Mouse (Mus musculus): ENCODE measurements around the gene Dtl. TPM values are rescaled to one million over a fixed set of nuclear protein-coding genes. Genes with fewer than 3 reads are reported as not detected.

Gene Dtl
- polyA plus RNA-seq, 1 experiment from 2014 or later = 53.4 TPM

- Histone ChIP-seq H3K9me3 (ENCODE audit: control insufficient read depth, low read length) (no peaks in the 10 kb centered on the region), H3K27ac (ENCODE audit: low read depth, low read length) (no peak overlapping the region), H3K27me3 (ENCODE audit: control insufficient read depth, insufficient read depth, low read length) (no peaks in the 10 kb centered on the region), H3K4me2 (replicated peaks; ENCODE audit: low read depth, low read length) (no peak overlapping the region), H3K4me1 (replicated peaks; ENCODE audit: control insufficient read depth, insufficient read depth, low read length) (no peaks in the 10 kb centered on the region), H3K9ac (ENCODE audit: low read depth, low read length) (no peak overlapping the region), H3K4me3 (ENCODE audit: low read depth, low read length) (no peak overlapping the region), H3K36me3 (ENCODE audit: control insufficient read depth, insufficient read depth, low read length) (0 out of 2 replicates have a peak, but pooled peaks cover 4% of the 10 kb centered on the region)
- no peak for ATAC-seq (ENCODE audit: low FRiP score)
- 92% methylated on average over 9 of the region's 9 CpGs for WGBS
- no peak for DNase-seq (ENCODE audit: low spot score)
Observed at GRCm38 (mm10) chr1:191541014-191541413, 34.3 kb downstream of the Dtl start.

GRCm38 (mm10) chr1:191540300-191540699 lies 35.0 kb downstream of the Dtl start:
- Histone ChIP-seq H3K36me3 (ENCODE audit: control insufficient read depth, insufficient read depth, low read length) (0 out of 2 replicates have a peak, but pooled peaks cover 4% of the 10 kb centered on the region), H3K4me2 (replicated peaks; ENCODE audit: low read depth, low read length) (no peak overlapping the region), H3K27ac (ENCODE audit: low read depth, low read length) (no peak overlapping the region), H3K9ac (ENCODE audit: low read depth, low read length) (no peak overlapping the region), H3K27me3 (ENCODE audit: control insufficient read depth, insufficient read depth, low read length) (no peaks in the 10 kb centered on the region), H3K9me3 (ENCODE audit: control insufficient read depth, low read length) (no peaks in the 10 kb centered on the region), H3K4me1 (replicated peaks; ENCODE audit: control insufficient read depth, insufficient read depth, low read length) (no peaks in the 10 kb centered on the region), H3K4me3 (ENCODE audit: low read depth, low read length) (no peak overlapping the region)
- WGBS = 93% methylated on average over 2 of the region's 2 CpGs
- DNase-seq (ENCODE audit: low spot score) (no peak), ATAC-seq (ENCODE audit: low FRiP score) (no peak)

- no peak overlapping the region for H3K4me3 ChIP-seq (ENCODE audit: low read depth, low read length)
- no peaks in the 10 kb centered on the region for H3K27me3 ChIP-seq (ENCODE audit: control insufficient read depth, insufficient read depth, low read length)
- H3K9ac ChIP-seq (ENCODE audit: low read depth, low read length) = no peak overlapping the region
- no peaks in the 10 kb centered on the region for H3K36me3 ChIP-seq (ENCODE audit: control insufficient read depth, insufficient read depth, low read length)
- DNase-seq (ENCODE audit: low spot score) (no peak), ATAC-seq (ENCODE audit: low FRiP score) (no peak)
- H3K4me1 ChIP-seq (replicated peaks; ENCODE audit: control insufficient read depth, insufficient read depth, low read length) = no peaks in the 10 kb centered on the region
- WGBS = 64% methylated on average over 2 of the region's 2 CpGs
- H3K27ac ChIP-seq (ENCODE audit: low read depth, low read length) = no peak overlapping the region
- H3K9me3 ChIP-seq (ENCODE audit: control insufficient read depth, low read length) = no peaks in the 10 kb centered on the region
- no peak overlapping the region for H3K4me2 ChIP-seq (replicated peaks; ENCODE audit: low read depth, low read length)
Observed at GRCm38 (mm10) chr1:191534896-191535295, 40.4 kb downstream of the Dtl start.

GRCm38 (mm10) chr1:191531023-191531422 lies 44.3 kb downstream of the Dtl start:
- no peaks in the 10 kb centered on the region for H3K4me1 ChIP-seq (replicated peaks; ENCODE audit: control insufficient read depth, insufficient read depth, low read length)
- WGBS = 50% methylated on average over 1 of the region's 1 CpGs
- no peaks in the 10 kb centered on the region for H3K36me3 ChIP-seq (ENCODE audit: control insufficient read depth, insufficient read depth, low read length)
- no peaks in the 10 kb centered on the region for H3K9me3 ChIP-seq (ENCODE audit: control insufficient read depth, low read length)
- DNase-seq (ENCODE audit: low spot score) (no peak), ATAC-seq (ENCODE audit: low FRiP score) (no peak)
- no peak overlapping the region for H3K27ac ChIP-seq (ENCODE audit: low read depth, low read length)
- H3K4me3 ChIP-seq (ENCODE audit: low read depth, low read length) = no peak overlapping the region
- H3K9ac ChIP-seq (ENCODE audit: low read depth, low read length) = no peak overlapping the region
- H3K27me3 ChIP-seq (ENCODE audit: control insufficient read depth, insufficient read depth, low read length) = no peaks in the 10 kb centered on the region
- no peak overlapping the region for H3K4me2 ChIP-seq (replicated peaks; ENCODE audit: low read depth, low read length)

- Histone ChIP-seq H3K4me1 (replicated peaks; ENCODE audit: control insufficient read depth, insufficient read depth, low read length) (no peaks in the 10 kb centered on the region), H3K4me2 (replicated peaks; ENCODE audit: low read depth, low read length) (no peak overlapping the region), H3K27ac (ENCODE audit: low read depth, low read length) (no peak overlapping the region), H3K9me3 (ENCODE audit: control insufficient read depth, low read length) (no peaks in the 10 kb centered on the region), H3K9ac (ENCODE audit: low read depth, low read length) (no peak overlapping the region), H3K27me3 (ENCODE audit: control insufficient read depth, insufficient read depth, low read length) (no peaks in the 10 kb centered on the region), H3K36me3 (ENCODE audit: control insufficient read depth, insufficient read depth, low read length) (no peaks in the 10 kb centered on the region), H3K4me3 (ENCODE audit: low read depth, low read length) (no peak overlapping the region)
- DNase-seq (ENCODE audit: low spot score) (no peak), ATAC-seq (ENCODE audit: low FRiP score) (no peak)
- 86% methylated on average over 2 of the region's 2 CpGs for WGBS
Observed at GRCm38 (mm10) chr1:191529406-191529805, 45.9 kb downstream of the Dtl start.

- no peaks in the 10 kb centered on the region for H3K27me3 ChIP-seq (ENCODE audit: control insufficient read depth, insufficient read depth, low read length)
- no peak overlapping the region for H3K27ac ChIP-seq (ENCODE audit: low read depth, low read length)
- DNase-seq (ENCODE audit: low spot score) (no peak), ATAC-seq (ENCODE audit: low FRiP score) (no peak)
- 85% methylated on average over 4 of the region's 4 CpGs for WGBS
- no peaks in the 10 kb centered on the region for H3K4me1 ChIP-seq (replicated peaks; ENCODE audit: control insufficient read depth, insufficient read depth, low read length)
- no peak overlapping the region for H3K4me3 ChIP-seq (ENCODE audit: low read depth, low read length)
- H3K9me3 ChIP-seq (ENCODE audit: control insufficient read depth, low read length) = no peaks in the 10 kb centered on the region
- no peak overlapping the region for H3K9ac ChIP-seq (ENCODE audit: low read depth, low read length)
- no peak overlapping the region for H3K4me2 ChIP-seq (replicated peaks; ENCODE audit: low read depth, low read length)
- H3K36me3 ChIP-seq (ENCODE audit: control insufficient read depth, insufficient read depth, low read length) = no peaks in the 10 kb centered on the region
Observed at GRCm38 (mm10) chr1:191527921-191528612, 47.3 kb downstream of the Dtl start.

- ATAC-seq (ENCODE audit: low FRiP score) = no peak
- no peak for DNase-seq (ENCODE audit: low spot score)
- no peak overlapping the region for H3K9ac ChIP-seq (ENCODE audit: low read depth, low read length)
- no peak overlapping the region for H3K4me3 ChIP-seq (ENCODE audit: low read depth, low read length)
- H3K4me2 ChIP-seq (replicated peaks; ENCODE audit: low read depth, low read length) = no peak overlapping the region
- H3K36me3 ChIP-seq (ENCODE audit: control insufficient read depth, insufficient read depth, low read length) = no peaks in the 10 kb centered on the region
- no peaks in the 10 kb centered on the region for H3K27me3 ChIP-seq (ENCODE audit: control insufficient read depth, insufficient read depth, low read length)
- H3K9me3 ChIP-seq (ENCODE audit: control insufficient read depth, low read length) = no peaks in the 10 kb centered on the region
- WGBS = 91% methylated on average over 3 of the region's 3 CpGs
- no peak overlapping the region for H3K27ac ChIP-seq (ENCODE audit: low read depth, low read length)
- no peaks in the 10 kb centered on the region for H3K4me1 ChIP-seq (replicated peaks; ENCODE audit: control insufficient read depth, insufficient read depth, low read length)
Observed at GRCm38 (mm10) chr1:191527089-191527488, 48.3 kb downstream of the Dtl start.

- ATAC-seq (ENCODE audit: low FRiP score) = no peak
- Histone ChIP-seq H3K36me3 (ENCODE audit: control insufficient read depth, insufficient read depth, low read length) (no peaks in the 10 kb centered on the region), H3K27me3 (ENCODE audit: control insufficient read depth, insufficient read depth, low read length) (no peaks in the 10 kb centered on the region), H3K9ac (ENCODE audit: low read depth, low read length) (no peak overlapping the region), H3K4me3 (ENCODE audit: low read depth, low read length) (no peak overlapping the region), H3K27ac (ENCODE audit: low read depth, low read length) (no peak overlapping the region), H3K9me3 (ENCODE audit: control insufficient read depth, low read length) (no peaks in the 10 kb centered on the region), H3K4me1 (replicated peaks; ENCODE audit: control insufficient read depth, insufficient read depth, low read length) (no peaks in the 10 kb centered on the region), H3K4me2 (replicated peaks; ENCODE audit: low read depth, low read length) (no peak overlapping the region)
- DNase-seq (ENCODE audit: low spot score) = no peak
- 85% methylated on average over 8 of the region's 8 CpGs for WGBS
Observed at GRCm38 (mm10) chr1:191521395-191521794, 53.9 kb downstream of the Dtl start.

GRCm38 (mm10) chr1:191520669-191521068 lies 54.7 kb downstream of the Dtl start:
- H3K9ac ChIP-seq (ENCODE audit: low read depth, low read length) = no peak overlapping the region
- ATAC-seq (ENCODE audit: low FRiP score) = no peak
- 93% methylated on average over 10 of the region's 10 CpGs for WGBS

More at GRCm38 (mm10) chr1:191520669-191521068, 54.7 kb downstream of the Dtl start:
- H3K4me1 ChIP-seq (replicated peaks; ENCODE audit: control insufficient read depth, insufficient read depth, low read length) = no peaks in the 10 kb centered on the region
- no peak overlapping the region for H3K27ac ChIP-seq (ENCODE audit: low read depth, low read length)
- H3K4me3 ChIP-seq (ENCODE audit: low read depth, low read length) = no peak overlapping the region
- no peaks in the 10 kb centered on the region for H3K36me3 ChIP-seq (ENCODE audit: control insufficient read depth, insufficient read depth, low read length)
- H3K27me3 ChIP-seq (ENCODE audit: control insufficient read depth, insufficient read depth, low read length) = no peaks in the 10 kb centered on the region
- no peaks in the 10 kb centered on the region for H3K9me3 ChIP-seq (ENCODE audit: control insufficient read depth, low read length)
- DNase-seq (ENCODE audit: low spot score) = no peak
- no peak overlapping the region for H3K4me2 ChIP-seq (replicated peaks; ENCODE audit: low read depth, low read length)

All from hindbrain, embryonic 11.5 days (tissue).